Mouse (Mus musculus): Measurements from ENCODE around the gene Snupn.
"Not testable (repeated sequence)": the region's sequence is repeated elsewhere in the genome, so short reads cannot be mapped to it uniquely, and the experiment has no call there.

The Snupn gene

GRCm38 (mm10) chr9:56950414-56951400 lies at the start of gene Snupn:
TSS of gene Snupn (plus strand) at chr9:56950878.
- peak; percentile 99 for DNase-seq (ENCODE audit: low read depth, low spot score)

- DNase-seq (ENCODE audit: low read depth, low spot score), result peak; percentile 28
These were observed 49.5 kb upstream of the Snupn start for GRCm38 (mm10) chr9:56901187-56901586.

- no peak for DNase-seq (ENCODE audit: low read depth, low spot score)
These were observed 47.0 kb upstream of the Snupn start for GRCm38 (mm10) chr9:56903662-56904061.

GRCm38 (mm10) chr9:56907549-56907948 lies 43.1 kb upstream of the Snupn start:
- no peak for DNase-seq (ENCODE audit: low read depth, low spot score)

GRCm38 (mm10) chr9:56909991-56910390 lies 40.7 kb upstream of the Snupn start:
- not testable (repeated sequence) for DNase-seq (ENCODE audit: low read depth, low spot score)

GRCm38 (mm10) chr9:56911017-56911416 lies 39.7 kb upstream of the Snupn start:
- no peak for DNase-seq (ENCODE audit: low read depth, low spot score)

GRCm38 (mm10) chr9:56913991-56914390 lies 36.7 kb upstream of the Snupn start:
- no peak for DNase-seq (ENCODE audit: low read depth, low spot score)

GRCm38 (mm10) chr9:56915116-56915515 lies 35.6 kb upstream of the Snupn start:
- no peak for DNase-seq (ENCODE audit: low read depth, low spot score)

- DNase-seq (ENCODE audit: low read depth, low spot score), result no peak
These were observed 34.8 kb upstream of the Snupn start for GRCm38 (mm10) chr9:56915695-56916410.

GRCm38 (mm10) chr9:56917131-56917530 lies 33.5 kb upstream of the Snupn start:
- no peak for DNase-seq (ENCODE audit: low read depth, low spot score)

GRCm38 (mm10) chr9:56918466-56918865 lies 32.2 kb upstream of the Snupn start:
- no peak for DNase-seq (ENCODE audit: low read depth, low spot score)

GRCm38 (mm10) chr9:56922746-56923145 lies 27.9 kb upstream of the Snupn start:
- no peak for DNase-seq (ENCODE audit: low read depth, low spot score)

- DNase-seq (ENCODE audit: low read depth, low spot score), result no peak
These were observed 26.6 kb upstream of the Snupn start for GRCm38 (mm10) chr9:56923841-56924650.

GRCm38 (mm10) chr9:56924651-56925027 lies 26.0 kb upstream of the Snupn start:
- DNase-seq (ENCODE audit: low read depth, low spot score), result no peak

GRCm38 (mm10) chr9:56925291-56926024 lies 25.2 kb upstream of the Snupn start:
- DNase-seq (ENCODE audit: low read depth, low spot score), result no peak

- DNase-seq (ENCODE audit: low read depth, low spot score), result no peak
These were observed 24.7 kb upstream of the Snupn start for GRCm38 (mm10) chr9:56926025-56926360.

- no peak for DNase-seq (ENCODE audit: low read depth, low spot score)
These were observed 24.3 kb upstream of the Snupn start for GRCm38 (mm10) chr9:56926387-56926786.

- DNase-seq (ENCODE audit: low read depth, low spot score), result peak; percentile 53
These were observed 23.3 kb upstream of the Snupn start for GRCm38 (mm10) chr9:56927191-56928012.

- DNase-seq (ENCODE audit: low read depth, low spot score), result peak; percentile 86
These were observed 22.5 kb upstream of the Snupn start, which contains the start of gene Snx33 for GRCm38 (mm10) chr9:56928041-56928811. TSS of gene Snx33 (minus strand) at chr9:56928371.

Measured in CD4-positive, CD25-positive, alpha-beta regulatory T cell, adult 2 months (primary cell).